Mouse (Mus musculus) ovary, adult 18-20 months (tissue): ENCODE results near the gene Alppl2.

Experiments used
- DNase-seq: peaks from one replicate; pipeline ENCODE4 v3.0.0; 2022; ENCODE audit warnings: low spot score, mixed read lengths

Alppl2 gene

DNA sequence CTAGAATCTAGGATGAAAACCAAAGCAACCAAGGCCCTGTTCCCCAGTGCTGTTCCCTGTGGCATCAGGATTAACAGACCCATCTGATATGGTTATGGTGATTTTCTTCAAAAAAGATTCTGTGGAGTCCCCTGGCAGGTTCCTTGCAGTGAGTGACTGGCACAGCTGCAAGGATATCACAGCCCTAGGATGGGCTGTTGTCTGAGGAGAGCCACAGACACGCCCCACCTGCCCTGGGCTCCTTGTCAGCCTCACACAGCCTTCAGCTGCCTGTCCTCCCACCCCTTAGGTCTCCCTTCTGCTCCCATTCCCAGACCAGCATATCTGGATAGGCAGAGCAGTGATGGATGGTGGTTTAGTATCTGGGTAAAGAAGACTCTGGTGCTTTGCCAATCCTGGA, 39.0 kb downstream of the Alppl2 start:
- no peak for DNase-seq

DNA sequence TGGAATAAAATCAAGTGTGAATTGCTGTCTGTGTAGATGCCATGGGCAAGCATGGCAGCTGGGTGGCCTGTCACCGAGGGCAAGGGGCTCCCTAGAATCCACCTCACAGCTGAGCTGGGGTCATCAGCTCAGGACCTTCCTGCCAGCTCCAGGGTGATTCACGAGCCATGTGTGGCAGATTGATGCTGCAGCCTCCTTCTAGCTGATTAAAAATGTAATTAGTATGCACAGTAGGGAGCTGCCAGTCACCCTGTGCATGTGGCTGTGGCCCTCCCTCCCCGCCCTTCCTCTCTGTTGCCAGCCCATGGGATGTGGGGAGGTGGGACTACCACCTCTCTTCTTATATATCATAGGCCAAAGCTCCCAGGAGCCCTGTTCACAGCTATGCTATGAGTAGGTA, 39.7 kb downstream of the Alppl2 start:
- no peak for DNase-seq

DNA sequence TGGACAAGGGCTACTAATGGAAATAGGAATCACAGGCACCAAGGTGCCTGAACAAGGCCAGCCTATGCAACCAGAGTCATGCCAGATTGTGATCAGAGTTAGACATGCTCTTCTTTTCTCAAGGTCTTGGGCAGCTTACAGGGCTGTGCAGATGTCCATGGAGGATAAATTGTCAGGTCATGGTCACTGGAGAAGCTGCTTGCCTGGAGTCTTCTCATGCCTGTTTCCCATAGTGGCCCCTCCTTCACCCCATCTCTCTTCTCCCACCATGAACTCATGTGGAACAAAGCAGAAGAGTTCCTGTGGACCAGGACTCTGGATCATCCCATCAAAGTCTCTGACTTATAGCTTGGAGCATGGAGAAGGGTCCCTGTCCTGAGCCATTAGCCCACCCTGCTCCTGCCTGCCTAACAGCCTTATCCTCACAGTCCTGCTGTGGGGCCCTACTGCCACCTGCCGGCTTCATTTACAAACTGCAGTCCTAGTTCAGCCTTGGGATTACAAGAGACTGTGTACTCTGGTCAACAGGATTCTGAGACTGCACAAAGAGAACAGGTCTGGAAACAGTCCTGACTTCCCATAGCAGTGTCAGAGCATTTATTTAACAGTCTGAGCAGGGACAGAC, 47.8 kb downstream of the Alppl2 start:
- DNase-seq, result no peak

DNA sequence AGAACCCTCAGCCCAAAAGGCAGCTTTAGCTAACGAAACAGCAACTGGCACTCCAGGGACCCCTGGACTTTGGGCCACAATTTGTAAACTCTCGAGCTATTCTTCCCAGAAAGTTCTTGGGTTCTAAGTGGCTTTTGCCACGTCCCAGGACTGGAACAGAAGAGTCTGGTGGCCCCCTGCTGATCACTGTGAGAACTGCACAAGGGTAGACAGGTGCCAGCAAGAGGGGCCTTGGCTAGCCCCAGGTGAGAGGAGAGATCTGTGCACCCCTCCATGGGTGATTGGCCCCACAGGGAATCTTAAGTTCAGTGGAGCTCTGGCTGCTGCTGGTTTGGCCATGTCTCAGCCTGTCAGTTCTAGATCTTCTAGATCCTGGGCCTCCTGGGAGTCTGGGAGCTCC, 48.6 kb downstream of the Alppl2 start:
- DNase-seq, result no peak

DNA sequence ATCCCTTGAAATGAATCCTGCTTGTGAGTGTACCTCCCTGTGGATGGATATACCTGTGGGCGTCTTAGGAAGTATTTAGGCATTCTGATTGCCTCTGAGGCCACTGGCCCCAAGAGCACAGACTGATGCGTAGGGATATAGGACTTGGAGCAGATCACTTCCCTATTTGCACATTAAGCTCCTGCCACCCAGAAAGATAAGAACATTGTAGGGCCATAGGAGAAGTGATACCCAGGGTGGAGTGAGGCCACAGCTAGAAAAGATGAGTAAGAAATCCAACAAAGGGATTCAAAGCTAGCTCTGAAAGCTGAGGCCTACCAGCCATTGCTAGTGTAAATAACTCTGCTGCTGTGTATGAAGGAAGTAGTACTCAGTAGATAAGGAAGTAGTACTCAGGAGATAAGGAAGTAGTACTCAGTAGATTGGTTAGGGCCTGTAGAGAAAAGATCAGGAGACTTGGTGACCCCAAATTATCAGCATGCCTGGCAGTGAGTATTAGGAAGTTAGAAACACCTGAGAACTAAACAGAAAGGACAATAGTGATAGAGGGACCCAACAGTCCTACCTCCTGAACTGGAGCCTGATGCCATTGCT, 51.2 kb downstream of the Alppl2 start:
- no peak for DNase-seq
